Mouse (Mus musculus): ENCODE results near the gene Fancl.
"Not testable (repeated sequence)": the region's sequence is repeated elsewhere in the genome, so short reads cannot be mapped to it uniquely, and the experiment has no call there.

The Fancl gene

DNA sequence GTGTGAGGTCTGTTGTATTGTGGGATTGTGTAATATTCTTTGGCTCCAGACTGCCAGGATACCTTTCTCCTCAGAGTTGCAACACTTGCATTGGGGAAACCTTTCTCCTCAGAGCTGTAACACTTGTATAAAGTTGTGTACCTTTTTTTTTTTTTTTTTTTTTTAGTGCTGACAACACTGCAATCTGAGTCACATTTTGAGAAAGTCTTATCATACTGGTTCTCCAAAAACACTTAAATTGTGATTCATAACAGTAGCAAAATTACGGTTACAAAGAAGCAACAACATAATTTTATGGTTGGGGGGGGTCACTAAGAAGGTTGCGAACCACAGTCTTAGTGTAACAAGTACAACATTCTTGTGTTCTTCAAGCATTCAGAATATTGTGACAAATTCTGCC lies at the start of gene Fancl:
Gene Fancl, plus strand, starts transcription at position 165 of the 400 bp plus-strand sequence.
- DNase-seq: no peak

DNA sequence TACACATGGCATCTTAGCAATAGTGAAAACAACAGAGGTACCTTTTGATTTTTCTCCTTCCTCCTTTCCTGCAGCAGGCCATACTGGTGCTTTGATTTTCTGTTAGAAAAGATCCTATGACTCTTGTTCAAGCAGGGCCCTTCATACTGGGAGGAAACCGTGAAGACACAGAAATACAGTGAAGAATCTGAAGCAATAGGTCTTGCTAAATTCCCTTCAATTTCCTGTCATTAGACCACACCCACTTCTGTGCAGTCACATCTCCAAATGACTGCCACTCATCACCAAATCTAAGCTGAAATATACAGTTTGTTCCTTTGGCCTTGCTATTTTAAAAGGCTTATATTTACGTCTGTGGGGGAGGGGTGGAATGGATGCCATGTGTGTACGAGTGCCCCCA lies 49.1 kb upstream of the Fancl start:
- DNase-seq: no peak

DNA sequence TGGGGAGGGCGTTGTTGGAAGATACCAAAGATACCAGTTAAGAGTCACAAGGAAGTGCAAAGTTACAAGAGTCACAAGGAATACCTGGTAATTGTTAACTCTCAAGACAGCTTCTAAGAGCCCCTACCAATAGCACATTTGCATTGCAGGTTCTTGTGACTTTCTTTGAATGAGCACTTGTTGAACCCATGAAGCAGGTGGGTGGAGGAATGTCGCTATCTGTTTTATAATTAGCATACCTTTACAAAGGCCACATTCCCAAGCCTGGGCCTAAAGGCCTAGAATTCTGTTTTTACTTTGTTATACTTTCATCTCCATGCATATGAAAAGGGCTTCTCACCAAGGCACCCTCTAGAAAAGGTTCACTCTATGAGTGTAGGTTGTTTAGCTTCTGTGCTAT lies 15.8 kb upstream of the Fancl start:
- DNase-seq: not testable (repeated sequence)

DNA sequence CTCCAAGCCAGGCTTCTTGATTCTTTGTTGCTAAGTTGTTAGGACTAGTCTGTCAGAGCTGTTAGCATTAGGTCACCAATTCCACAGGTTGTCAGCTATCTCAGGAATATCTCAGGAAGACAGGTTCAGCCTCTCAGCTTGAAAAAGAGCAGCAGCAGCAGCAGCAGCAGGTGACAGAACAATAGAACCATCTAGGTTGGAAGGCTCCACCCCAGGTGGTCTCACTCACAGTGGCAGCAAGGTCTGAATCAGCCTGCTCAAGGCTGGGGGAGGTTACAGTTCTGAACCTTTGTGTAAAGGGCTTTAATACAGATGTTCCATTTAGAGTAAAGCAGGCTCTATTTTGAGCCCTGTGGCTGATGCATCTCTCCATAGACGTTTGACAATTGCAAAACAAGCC lies 14.0 kb upstream of the Fancl start:
- DNase-seq: not testable (repeated sequence)

DNA sequence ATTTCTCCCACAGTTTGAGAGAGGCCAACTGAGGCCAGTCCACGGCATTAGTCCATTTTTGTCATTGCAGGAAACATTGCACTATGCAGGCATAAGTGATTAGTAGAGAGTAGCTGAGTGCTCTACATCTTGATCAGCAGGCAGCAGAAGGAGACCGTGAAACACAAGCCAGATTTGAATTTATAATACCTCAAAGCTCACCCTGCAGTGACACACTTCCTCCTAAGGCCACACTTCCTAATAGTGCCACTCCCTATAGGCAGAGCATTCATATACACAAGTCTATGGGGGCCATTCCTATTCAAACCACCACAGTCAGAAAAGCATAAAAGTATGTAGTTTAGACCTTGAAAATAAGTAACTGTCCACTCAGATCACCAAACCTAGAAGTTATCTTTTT lies 11.8 kb upstream of the Fancl start:
- no peak for DNase-seq

DNA sequence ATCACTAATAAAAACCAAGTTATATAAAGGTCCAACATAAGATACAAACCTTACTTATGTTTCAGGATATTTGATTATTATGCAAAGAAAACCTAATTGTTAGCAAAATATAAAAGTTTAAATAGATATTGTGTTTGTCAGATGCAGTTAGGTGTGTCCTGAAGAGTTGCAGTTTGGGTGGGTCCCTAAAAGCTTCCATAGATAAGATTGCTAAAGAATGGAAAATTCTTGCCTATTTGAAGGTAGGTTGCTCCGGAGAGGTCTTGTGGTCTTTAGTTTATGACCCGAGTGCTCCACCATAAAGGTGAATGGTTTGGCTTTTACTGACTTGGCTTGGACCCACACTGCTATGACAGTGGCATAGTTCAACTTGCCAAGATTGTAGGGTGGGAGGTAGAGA lies 7.9 kb upstream of the Fancl start:
- DNase-seq: no peak

DNA sequence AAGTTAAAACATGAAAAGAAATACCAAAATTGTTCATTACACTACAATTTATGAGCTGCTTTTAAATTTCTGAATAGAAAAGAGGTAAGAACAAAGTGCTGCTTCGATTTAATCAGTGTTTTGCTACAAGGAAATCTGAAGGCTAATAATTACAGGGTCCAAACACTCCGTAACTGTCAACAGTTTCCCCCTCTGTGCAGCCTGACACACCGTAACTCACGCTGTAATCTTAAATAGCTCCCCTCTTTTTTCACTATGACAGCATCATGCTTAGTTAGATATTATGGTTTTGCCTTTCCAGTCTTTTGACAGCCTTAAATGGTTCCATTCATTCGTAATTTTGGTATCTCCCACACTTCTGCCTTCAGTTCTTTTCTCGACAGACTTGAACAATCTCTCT lies 4.4 kb upstream of the Fancl start:
- DNase-seq: no peak

DNA sequence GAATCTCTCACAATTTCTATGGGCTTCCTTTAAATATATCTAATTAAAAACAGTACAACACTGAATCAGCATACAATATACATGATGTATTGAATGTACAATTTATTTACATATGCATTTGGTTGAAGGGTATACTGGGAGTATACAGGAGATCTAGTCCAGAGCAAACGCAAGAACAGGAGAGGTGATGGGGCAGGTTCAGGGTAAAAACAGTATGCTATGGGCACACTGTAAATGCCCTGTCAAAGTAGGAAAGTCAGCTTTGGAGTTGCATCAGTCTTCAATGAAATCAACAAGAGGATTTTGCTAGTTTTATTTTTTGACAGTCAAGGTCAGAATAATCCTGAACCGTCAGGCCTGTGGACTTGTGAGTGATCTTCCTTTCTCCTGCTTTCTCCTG lies 743 bp downstream of the Fancl start:
- DNase-seq: no peak

DNA sequence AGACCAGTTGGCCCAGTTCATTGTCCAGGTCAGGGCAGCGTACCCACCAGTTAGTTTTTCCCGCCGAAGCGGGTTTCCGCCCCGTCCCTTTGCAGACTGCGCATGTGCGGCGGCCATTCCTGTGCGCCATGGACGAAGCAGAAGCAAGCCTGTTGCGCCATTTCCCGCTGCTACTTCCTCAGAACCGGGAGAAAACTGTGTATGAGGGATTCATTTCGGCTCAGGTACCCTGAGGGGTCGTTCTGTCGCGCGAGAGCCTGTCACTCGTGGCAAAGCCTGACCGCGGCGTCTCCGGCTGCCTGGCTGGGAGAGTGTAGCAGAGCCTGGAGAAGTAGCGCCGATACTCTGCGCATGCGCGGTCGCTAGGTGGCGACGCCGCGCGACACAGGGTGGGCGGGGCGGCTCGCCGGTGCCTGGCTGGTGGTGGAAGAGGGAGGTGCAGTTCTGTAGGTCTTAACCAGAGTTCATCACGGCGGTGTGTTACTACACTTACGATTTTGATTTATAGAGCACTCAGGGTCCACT lies 1.2 kb downstream of the Fancl start:
- peak; percentile 97 for DNase-seq

DNA sequence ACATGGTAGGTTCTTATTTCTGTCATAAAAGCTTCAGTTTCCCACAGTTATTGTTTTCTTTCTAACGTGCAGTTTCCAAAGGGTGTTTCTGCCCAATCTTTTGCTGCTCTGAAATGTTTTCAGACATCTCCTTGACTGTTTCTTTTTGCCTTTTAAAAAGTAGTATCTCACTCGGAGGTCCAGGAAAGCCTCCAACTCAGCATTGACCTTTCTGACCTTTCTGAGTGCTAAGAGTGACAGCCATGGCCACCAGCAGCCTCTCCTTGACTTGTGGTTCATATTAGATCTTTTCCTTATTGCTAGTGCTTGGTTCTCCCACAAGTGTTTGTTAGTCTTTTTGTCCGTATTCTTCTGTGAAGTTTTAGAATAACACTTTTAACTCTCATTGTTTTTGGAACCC lies 9.6 kb downstream of the Fancl start:
- DNase-seq: no peak

DNA sequence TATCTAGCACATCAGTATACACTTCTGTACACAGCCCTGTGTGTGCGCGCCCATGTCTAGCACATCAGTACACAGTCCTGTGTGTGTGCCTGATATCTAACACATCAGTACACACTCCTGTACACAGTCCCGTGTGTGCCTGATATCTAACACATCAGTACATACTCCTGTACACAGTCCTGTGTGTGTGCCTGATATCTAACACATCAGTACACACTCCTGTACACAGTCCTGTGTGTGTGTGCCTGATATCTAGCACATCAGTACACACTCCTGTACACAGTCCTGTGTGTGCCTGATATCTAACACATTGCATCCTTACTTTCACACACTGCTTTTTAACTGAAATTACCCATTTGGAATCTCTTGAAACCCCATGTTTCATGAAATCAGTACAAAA lies 27.0 kb downstream of the Fancl start:
- no peak for DNase-seq

DNA sequence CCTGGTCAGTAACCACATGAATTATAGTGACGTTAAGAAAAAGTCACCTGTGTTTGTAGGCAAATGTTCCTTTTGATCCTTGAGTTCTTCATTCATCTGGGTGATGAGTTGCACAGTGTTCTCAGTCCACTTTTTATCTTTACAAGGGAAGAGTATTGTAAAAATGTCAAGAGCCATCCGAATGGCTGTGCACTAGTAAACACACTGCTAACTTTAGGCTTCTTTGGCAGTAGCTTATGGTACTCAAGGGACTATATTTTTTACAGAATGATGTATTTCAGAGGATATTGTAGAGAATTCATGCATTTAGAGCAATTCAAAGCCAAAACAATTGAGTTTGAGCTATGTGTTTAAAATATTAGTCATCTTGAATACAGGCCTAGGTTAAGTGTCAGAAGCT lies 35.5 kb downstream of the Fancl start:
- no peak for DNase-seq

DNA sequence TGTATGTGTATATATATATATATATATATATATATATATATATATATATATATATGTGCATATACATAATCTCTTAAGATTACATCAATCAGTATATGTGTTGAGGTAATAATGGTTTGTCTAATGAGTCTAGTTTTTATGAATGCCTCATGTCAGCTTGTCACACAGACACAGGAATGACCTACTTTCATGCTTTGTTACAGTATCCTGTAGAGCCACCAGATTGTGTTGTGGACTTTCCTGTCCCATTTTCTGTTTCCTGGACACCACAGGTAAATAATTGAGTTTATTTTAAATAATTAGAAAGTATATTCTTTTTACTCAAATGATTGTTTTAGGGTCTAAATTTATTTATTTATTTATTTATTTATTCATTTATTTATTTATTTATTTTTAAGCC lies 48.3 kb downstream of the Fancl start:
- DNase-seq: no peak

DNA sequence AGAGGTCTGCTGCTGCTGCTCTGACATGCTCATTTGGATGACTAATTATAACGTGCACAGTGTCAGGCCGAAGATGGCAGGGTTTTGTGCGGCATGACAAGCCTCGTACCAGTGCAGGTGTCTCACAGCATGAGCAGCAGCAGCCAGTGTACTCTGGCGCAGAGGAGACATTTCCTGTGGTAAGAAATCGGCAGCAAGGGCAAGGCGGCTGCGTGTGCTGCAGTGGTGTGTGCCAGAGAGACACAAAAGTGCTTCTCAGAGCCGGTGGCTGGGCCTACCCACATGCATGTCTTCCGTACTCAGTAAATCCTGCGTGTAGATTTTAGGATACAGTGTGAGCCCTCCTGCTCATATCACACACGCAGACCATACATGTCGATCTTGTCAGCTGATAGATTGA lies 51.9 kb downstream of the Fancl start:
- DNase-seq: peak; percentile 51

DNA sequence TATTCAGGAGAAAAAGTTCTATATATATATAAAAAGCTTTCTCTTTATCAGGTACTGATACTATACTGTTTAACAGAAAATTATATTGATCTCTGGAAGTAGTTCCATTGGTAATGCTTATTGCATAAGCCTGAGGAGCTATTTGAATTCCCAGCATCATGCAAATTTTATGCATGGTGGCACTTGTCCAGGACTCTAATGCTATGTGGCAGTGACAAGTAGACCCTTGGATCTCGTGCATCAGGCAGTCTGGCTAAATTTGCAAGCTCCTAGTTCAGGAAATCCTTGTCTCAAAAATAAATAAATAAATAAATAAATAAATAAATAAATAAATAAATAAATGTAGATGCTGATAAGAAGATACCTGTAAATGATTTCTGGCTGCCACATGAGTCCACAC lies 55.2 kb downstream of the Fancl start:
- no peak for DNase-seq

DNA sequence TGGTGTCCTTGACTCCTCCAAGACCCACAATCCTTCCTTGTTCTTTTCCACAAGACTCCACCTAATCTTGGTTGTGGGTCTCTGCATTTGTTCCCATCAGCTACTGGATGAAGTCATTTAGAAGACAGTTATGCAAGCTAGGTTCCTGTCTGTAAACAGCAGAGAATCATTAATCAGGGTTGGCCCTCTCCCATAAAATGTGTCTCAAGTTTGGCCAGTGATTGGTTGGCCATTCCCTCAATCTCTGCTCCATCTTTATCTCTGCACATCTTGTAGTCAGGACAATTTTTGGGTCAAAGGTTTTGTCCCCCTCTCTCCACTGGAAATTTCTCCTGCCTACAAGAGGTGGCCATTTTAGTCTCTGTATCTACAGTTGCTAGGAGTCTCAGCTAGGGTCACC lies 58.4 kb downstream of the Fancl start:
- no peak for DNase-seq

DNA sequence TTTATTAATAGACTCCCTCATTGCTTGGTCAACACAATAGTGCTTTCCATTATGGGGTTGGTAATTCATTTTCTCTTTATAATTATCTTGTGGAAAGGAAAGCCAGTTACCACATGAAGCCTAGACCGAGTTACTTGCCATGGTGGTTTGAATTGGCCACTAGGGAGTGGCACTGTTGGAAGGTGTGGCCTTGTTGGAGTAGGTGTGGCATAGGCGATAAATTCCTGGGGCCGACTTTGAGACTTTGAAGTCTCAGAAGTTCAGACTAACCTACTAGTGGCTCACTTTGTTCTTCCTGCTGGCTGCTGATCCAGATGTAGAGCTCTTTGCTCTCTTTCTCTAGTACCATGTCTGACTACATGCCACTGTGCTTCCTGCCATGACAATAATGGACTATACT lies 63.9 kb downstream of the Fancl start:
- DNase-seq: no peak

DNA sequence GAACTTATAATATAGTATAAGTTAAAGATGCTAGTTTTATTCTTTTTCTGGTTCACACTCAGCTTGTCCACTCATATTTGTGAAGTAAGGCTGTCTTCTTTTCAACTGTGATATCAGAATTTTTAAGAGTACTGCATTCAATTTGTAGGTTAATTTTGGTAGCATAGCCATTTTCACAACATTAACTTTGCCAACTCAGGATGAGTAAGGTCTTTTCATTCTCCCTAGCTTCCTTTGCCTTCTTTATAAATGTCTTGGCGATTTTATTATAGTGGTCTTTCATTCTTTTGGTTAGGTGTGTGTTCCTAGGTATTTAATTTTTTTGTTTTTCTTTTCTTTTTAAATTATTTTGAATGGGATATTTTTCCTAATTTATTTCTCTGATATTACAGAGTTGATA lies 64.7 kb downstream of the Fancl start:
- no peak for DNase-seq

DNA sequence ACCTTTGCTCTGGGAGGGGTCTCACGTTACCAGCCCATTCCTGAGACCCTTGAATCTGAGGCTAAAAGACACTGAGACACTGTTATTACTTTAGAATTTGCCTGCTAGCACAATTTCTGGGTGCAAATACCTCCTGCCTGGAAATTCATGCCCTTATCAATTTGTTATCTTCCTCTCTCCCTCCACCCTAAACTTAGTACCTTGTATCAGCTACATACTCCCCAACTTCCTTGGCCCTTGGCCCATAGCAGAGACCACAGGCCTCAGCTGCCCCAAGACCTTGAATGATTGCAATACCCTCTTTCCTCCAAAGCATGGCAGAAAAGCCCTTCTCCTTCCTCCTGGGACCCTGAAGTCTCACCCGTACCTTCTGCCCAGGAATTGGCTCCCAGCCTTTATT lies 65.3 kb downstream of the Fancl start:
- no peak for DNase-seq

DNA sequence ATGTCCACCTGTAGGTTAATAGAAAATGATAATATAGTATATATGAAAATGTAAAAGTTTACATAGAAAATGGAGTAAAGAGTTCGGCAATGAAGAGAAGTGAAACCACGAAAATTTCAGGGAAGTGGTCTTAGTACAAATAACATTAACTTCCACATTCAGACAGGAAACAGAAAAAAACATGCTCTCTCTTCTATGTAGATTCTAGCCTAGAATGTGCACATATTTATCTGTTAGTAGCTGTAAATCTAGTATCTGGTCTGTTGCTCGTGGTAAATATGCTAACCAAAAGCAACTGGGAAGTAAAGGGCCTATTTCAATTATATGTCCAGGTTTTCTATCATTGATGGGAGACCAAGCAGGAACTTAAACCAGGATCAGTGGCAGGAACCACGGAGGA lies 66.8 kb downstream of the Fancl start:
- DNase-seq: no peak

DNA sequence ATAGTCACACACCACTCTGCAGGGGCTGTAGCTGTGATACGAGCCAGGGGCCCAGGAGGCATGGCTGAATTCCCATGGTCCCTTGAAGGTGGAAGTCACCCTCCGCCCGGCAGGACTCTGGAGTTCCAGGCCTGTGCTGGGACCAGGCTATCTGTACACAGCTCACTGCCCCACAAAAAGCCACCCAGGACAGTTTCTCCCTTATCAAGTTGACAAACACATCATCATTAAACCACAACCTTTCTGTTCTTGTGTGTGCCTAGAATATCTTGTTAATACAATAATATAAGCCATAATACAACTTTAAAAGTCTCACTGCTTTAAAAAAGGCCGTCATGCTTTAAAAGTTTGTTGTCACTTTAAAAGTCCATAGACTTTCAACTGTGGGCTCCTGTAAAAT lies 68.1 kb downstream of the Fancl start:
- no peak for DNase-seq

DNA sequence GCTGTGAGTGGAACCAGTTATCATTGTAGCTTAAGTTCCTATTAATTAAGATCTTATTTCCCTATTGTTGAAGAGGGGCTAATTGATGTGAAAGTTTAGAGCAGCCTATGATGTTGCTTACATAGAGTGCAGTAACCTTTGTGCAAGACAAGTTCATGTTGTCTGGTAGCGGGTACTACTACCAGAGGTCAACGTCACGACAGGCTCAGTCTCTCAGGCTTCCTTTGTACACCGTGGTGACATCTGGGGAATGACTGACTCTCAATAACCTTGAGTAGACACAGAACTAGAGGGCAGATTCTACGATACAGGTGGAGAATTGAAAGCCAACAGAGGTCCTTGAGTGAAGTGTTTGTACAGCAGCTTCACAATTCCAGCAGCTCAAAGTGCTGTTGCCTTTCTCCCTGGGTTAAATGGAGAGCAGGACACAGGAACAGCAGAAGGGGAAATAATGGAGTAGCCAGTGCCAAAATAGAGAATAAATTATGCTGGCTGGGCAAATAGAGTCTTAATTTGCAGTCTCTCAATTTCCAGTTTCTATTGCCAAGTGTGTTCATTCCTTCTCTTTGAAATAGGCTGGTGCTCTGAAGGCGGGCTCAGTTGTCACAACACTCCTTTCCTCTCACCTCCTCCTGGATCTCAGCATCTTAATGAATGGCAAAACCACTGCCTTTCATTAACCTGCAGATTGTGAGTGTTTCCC lies 91.3 kb downstream of the Fancl start:
- no peak for DNase-seq

DNA sequence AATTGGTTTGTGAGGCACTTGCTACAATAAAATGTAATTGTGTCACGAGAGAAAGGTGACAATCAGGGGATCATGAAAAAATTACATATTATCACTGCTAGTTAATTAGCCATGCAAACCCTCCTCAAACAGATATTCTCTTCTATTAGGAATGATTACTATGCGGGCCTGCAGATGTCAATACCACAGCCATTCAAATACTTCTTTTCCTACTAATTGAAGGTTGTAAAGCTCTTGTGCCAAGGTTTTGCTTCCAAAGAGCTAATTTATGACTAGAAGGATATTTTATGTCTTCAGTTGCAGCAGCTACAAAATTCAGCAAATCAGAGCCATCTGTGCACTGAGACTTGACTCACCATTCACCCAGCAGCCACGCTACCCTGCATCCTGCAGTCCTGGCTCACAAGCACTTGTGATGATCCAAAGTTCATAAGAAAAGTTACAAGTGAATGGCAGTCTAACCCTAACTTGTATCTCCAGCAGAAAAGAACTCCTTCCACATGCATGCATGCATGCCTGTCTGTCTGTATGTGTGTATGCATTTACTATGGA lies 95.8 kb downstream of the Fancl start:
- no peak for DNase-seq

DNA sequence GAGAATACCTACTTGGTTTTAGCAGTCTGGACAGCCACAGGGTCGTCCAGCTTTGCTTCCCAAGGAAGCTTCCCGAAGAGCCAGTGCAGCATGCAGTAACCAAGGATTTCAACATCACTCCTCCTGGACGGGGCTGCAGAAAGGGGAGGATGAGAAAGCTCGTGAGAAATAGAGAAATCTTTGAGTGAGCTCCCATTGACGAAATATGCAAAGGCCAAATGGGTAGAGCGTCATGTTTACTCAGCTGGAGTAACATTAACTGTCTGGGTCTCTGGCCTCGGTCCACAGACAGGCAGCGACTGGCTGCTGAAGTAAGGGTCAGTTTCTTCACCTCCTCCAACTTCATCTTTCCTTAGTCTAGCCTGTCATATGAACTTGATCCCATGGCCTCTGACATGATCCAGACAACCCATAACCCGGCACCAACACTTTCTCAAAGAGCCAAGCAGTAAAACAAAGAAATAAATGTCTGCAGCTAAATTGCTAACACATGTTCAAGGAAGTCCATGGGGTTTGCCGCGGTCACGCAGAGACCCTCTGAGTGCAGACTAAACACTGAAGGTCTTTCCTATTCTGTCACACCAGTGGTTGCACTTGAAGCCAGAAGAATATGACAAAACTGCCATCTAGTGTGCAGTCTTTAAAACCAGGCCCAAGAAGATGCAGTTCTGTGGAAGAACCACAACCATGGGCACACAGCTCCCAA lies 104.0 kb downstream of the Fancl start:
- no peak for DNase-seq

Data from thymus, postnatal 4 days (tissue).